Mouse (Mus musculus) limb, embryonic 10.5 days (tissue): ENCODE measurements around the gene Mrps34. TPM values are rescaled to one million over a fixed set of nuclear protein-coding genes. Genes with fewer than 3 reads are reported as not detected.
A peak's percentile ranks its signal among the peaks of the same experiment; 100 is the strongest.

Experiments used
- DNase-seq: peaks from one replicate; pipeline ENCODE4 v3.0.0-alpha.2; 2017; ENCODE audit warnings: low spot score
- H3K27ac ChIP-seq: fragments of 300-500 bp; sonication (generic); 2 replicates; pipeline ENCODE4 v1.5.1; 2016; ENCODE audit warnings: mild to moderate bottlenecking
- H3K27me3 ChIP-seq: fragments of 300-500 bp; sonication (generic); 2 replicates; pipeline ENCODE4 v1.6.1; 2016; ENCODE audit warnings: low read depth, mild to moderate bottlenecking; ENCODE audit not compliant: poor library complexity, severe bottlenecking
- H3K36me3 ChIP-seq: fragments of 300-500 bp; sonication (generic); 2 replicates; pipeline ENCODE4 v1.6.1; 2016; ENCODE audit warnings: mild to moderate bottlenecking, moderate library complexity
- H3K4me1 ChIP-seq: fragments of 300-500 bp; sonication (generic); 2 replicates; pipeline ENCODE4 v1.6.1; 2016
- H3K4me3 ChIP-seq: fragments of 300-500 bp; sonication (generic); 2 replicates; pipeline ENCODE4 v1.5.1; 2016; ENCODE audit warnings: mild to moderate bottlenecking, moderate library complexity
- H3K9me3 ChIP-seq: fragments of 300-500 bp; sonication (generic); replicated peaks from 2 replicates; pipeline ENCODE4 v1.6.1; 2016; ENCODE audit warnings: mild to moderate bottlenecking
- WGBS: fragments of 180-500 bp; shearing (Covaris S2); methylation state at CpG from one replicate; pipeline ENCODE4 v1.1.7; 2016; 5-methylcytosine and 5-hydroxymethylcytosine counted together
- polyA plus RNA-seq: library from polyadenylated mRNA; unstranded; fragments of >200 nt; fragmentation: Nextera tagmentation; extraction: Ambion mirVana; gene quantifications from 2 replicates; pipeline ENCODE4 v1.2.1, GENCODE M21; 2016

Gene Mrps34
- polyA plus RNA-seq, 1 experiment from 2014 or later = 104 TPM

DNA sequence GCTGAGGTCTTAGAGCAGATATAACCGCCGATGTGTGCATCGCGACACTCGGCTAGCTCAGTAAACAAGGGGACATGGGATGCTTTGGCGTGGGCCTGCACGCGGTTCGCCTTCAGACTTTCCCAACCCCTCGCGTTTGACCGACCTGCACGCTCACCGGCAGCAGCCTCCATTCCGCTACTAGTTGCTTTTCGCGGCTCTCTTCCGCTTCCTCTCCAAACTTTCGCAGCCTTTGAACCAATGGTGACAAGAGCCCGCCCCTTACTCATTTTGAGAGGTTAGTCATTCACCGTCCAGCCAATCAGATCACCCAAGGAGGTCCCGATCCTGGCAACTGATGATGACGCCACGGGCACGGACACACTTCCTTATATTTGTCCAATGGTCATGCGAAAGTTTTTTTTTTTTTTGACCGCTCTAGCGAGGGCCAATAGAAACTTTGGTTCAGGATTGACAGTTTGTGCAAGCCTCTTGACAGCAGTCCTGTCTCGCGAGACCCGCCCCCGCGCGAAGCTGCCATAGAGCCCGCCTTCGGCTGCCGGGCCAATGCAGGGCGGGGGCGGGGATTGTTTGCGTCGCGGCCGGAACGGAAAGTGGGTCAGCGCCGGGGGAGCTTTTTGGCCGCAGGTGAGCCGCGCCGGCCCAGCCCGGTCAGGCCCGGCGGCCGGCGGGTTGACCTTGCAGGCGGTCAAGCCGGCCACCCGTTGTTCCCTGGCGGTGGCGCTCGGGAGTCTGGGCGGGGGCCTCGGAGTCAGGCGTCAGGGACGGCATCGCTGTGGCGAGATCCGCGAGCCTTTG is 8.6 kb upstream of the Mrps34 start, which contains the start of the genes Nubp2 and Spsb3:
Gene Nubp2, minus strand, starts transcription at position 216 of the 798 bp plus-strand sequence.
Gene Spsb3, plus strand, starts transcription at position 510 of the 798 bp plus-strand sequence.
- Histone ChIP-seq H3K9me3 (no peaks in the 10 kb centered on the region), H3K36me3 (peaks cover 55% of the 10 kb centered on the region), H3K27ac (peak within 1 kb of the TSS; percentile 82), H3K4me3 (peak within 1 kb of the TSS; percentile 89), H3K4me1 (peaks cover 24% of the 10 kb centered on the region), H3K27me3 (no peaks in the 10 kb centered on the region)
- WGBS = under 1% methylated on average over 69 of the region's 69 CpGs
- peak; percentile 96 for DNase-seq

DNA sequence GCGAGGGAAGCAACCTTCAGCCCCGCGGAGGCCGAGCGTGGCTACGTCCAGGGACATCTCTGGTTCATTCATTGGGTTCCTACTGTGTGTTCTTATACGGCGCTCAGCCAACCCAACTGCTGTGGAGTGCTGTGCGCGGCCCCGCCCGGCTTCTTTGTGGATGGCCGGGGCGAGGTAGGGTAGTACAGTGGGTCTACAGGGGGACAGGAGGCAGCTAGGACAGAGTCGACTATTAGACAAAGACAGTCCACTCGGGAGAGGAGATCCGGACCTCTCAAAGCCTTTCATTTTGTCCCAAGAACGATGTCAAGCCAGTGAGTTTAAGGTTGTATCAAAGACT is 8.0 kb upstream of the Mrps34 start:
- WGBS = 2% methylated on average over 18 of the region's 18 CpGs
- no peaks in the 10 kb centered on the region for H3K9me3 ChIP-seq
- no peaks in the 10 kb centered on the region for H3K27me3 ChIP-seq
- H3K27ac ChIP-seq = peak overlapping the region; percentile 82
- H3K4me1 ChIP-seq = peaks cover 24% of the 10 kb centered on the region
- no peak for DNase-seq
- H3K4me3 ChIP-seq = peak overlapping the region; percentile 89
- H3K36me3 ChIP-seq = peaks cover 60% of the 10 kb centered on the region

- Histone ChIP-seq H3K36me3 (peaks cover 64% of the 10 kb centered on the region), H3K27ac (peak overlapping the region; percentile 82)
Observed at GRCm38 (mm10) chr17:24887291-24888080, 7.4 kb upstream of the Mrps34 start.

GRCm38 (mm10) chr17:24888862-24889261 is 6.1 kb upstream of the Mrps34 start:
- Histone ChIP-seq H3K27me3 (no peaks in the 10 kb centered on the region), H3K27ac (no peak overlapping the region), H3K4me1 (peaks cover 28% of the 10 kb centered on the region), H3K9me3 (no peaks in the 10 kb centered on the region), H3K36me3 (peaks cover 64% of the 10 kb centered on the region), H3K4me3 (no peak overlapping the region)
- no peak for DNase-seq
- 92% methylated on average over 3 of the region's 3 CpGs for WGBS

More at GRCm38 (mm10) chr17:24887291-24888080, 7.4 kb upstream of the Mrps34 start:
- H3K4me1 ChIP-seq = peaks cover 24% of the 10 kb centered on the region
- H3K9me3 ChIP-seq = no peaks in the 10 kb centered on the region
- WGBS = 66% methylated on average over 18 of the region's 18 CpGs
- DNase-seq = no peak
- H3K27me3 ChIP-seq = no peaks in the 10 kb centered on the region
- peak overlapping the region; percentile 89 for H3K4me3 ChIP-seq

- peaks cover 57% of the 10 kb centered on the region for H3K36me3 ChIP-seq
- peaks cover 32% of the 10 kb centered on the region for H3K4me1 ChIP-seq
- DNase-seq = no peak
- H3K9me3 ChIP-seq = no peaks in the 10 kb centered on the region
- WGBS = 86% methylated on average over 19 of the region's 19 CpGs
- H3K27me3 ChIP-seq = no peaks in the 10 kb centered on the region
- H3K27ac ChIP-seq = no peak overlapping the region
- no peak overlapping the region for H3K4me3 ChIP-seq
Observed at GRCm38 (mm10) chr17:24890151-24891092, 4.5 kb upstream of the Mrps34 start.

DNA sequence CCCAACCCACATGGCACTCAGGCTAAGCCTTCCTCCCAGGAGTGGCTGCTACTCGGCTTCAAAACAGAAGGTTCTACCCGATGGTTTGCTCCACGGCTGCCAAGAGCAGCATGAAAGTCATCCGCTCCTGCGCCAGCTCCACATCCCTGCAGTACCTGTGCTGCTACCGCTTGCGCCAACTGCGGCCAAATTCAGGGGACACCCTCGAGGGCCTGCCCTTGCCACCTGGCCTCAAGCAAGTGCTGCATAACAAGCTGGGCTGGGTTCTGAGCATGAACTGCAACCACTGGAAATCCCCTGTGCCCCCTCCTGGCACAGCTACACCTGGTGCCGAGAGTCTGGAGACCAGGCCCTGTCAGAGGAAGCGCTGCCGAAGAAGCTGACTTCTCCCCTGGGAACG is 3.6 kb upstream of the Mrps34 start:
- H3K36me3 ChIP-seq = peaks cover 57% of the 10 kb centered on the region
- peaks cover 36% of the 10 kb centered on the region for H3K4me1 ChIP-seq
- H3K27me3 ChIP-seq = no peaks in the 10 kb centered on the region
- no peak overlapping the region for H3K27ac ChIP-seq
- DNase-seq = no peak
- no peak overlapping the region for H3K4me3 ChIP-seq
- H3K9me3 ChIP-seq = no peaks in the 10 kb centered on the region
- WGBS = 90% methylated on average over 13 of the region's 13 CpGs

- Histone ChIP-seq H3K27ac (no peak overlapping the region), H3K4me3 (no peak overlapping the region), H3K4me1 (peaks cover 41% of the 10 kb centered on the region), H3K36me3 (peaks cover 67% of the 10 kb centered on the region), H3K9me3 (no peaks in the 10 kb centered on the region), H3K27me3 (no peaks in the 10 kb centered on the region)
- DNase-seq = no peak
- 92% methylated on average over 12 of the region's 12 CpGs for WGBS
Observed at GRCm38 (mm10) chr17:24892785-24893184, 2.1 kb upstream of the Mrps34 start.

- Histone ChIP-seq H3K36me3 (peaks cover 72% of the 10 kb centered on the region), H3K9me3 (no peaks in the 10 kb centered on the region), H3K27ac (no peak overlapping the region), H3K4me3 (no peak overlapping the region; the same call in 1 of the 2 replicates), H3K27me3 (no peaks in the 10 kb centered on the region), H3K4me1 (peaks cover 38% of the 10 kb centered on the region)
- WGBS = 97% methylated on average over 2 of the region's 2 CpGs
- DNase-seq = no peak
Observed at GRCm38 (mm10) chr17:24893276-24893675, 1.6 kb upstream of the Mrps34 start.

GRCm38 (mm10) chr17:24894061-24894994 is 588 bp upstream of the Mrps34 start:
- H3K4me1 ChIP-seq = peaks cover 38% of the 10 kb centered on the region
- 11% methylated on average over 31 of the region's 31 CpGs for WGBS
- no peaks in the 10 kb centered on the region for H3K9me3 ChIP-seq
- H3K4me3 ChIP-seq = peak overlapping the region; percentile 86
- H3K36me3 ChIP-seq = peaks cover 74% of the 10 kb centered on the region
- no peak for DNase-seq
- no peaks in the 10 kb centered on the region for H3K27me3 ChIP-seq
- H3K27ac ChIP-seq = peak overlapping the region; percentile 87

DNA sequence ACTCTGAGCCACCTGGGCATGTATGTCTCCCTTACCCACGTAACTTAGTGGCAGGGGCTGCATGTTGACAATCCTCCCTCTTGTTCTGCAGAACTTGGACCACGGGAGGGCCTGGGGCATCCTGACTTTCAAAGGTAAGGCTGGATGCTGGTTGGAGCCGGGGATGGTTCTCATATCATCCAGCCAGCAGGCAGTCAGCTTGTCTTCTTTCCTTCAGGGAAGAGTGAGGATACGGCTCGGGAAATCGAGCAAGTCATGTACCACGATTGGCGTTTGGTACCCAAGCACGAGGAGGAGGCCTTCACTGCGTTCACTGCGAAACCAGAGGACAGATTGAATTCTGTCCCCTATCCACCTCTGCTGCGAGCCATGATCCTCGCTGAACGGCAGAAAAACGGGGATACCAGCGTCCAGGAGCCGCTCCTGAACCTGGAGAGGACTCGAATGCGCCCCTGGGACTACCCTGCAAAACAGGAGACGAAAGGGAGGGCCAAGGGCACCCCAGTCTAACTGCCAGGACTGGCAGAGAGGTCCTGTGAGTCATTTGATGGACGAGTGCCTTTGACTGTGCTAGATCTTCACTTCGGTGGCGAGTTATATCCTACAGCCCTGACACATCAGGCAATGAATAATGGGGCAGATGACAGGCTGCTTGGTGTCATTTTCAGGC is 790 bp downstream of the Mrps34 start:
- Histone ChIP-seq H3K9me3 (no peaks in the 10 kb centered on the region), H3K27me3 (no peaks in the 10 kb centered on the region), H3K36me3 (peaks cover 74% of the 10 kb centered on the region), H3K27ac (peak overlapping the region; percentile 87), H3K4me1 (peaks cover 38% of the 10 kb centered on the region), H3K4me3 (peak overlapping the region; percentile 86)
- 17% methylated on average over 23 of the region's 23 CpGs for WGBS
- DNase-seq = no peak
